Mouse (Mus musculus) kidney, embryonic 16.5 days (tissue): ENCODE data around the gene Ilf2. TPM values are rescaled to one million over a fixed set of nuclear protein-coding genes. Genes with fewer than 3 reads are reported as not detected.
A peak's percentile ranks its signal among the peaks of the same experiment; 100 is the strongest.

ENCODE experiments used
- ATAC-seq: fragments of 200-750 bp; cut with Nextera tagmentation; 2 replicates; pipeline ENCODE4 v1.8.0; 2017; ENCODE audit warnings: moderate TSS enrichment; ENCODE audit not compliant: low FRiP score, low TSS enrichment
- H3K27ac ChIP-seq: fragments of 300-500 bp; sonication (generic); 2 replicates; pipeline ENCODE4 v1.5.1; 2014; ENCODE audit warnings: low read length
- H3K27me3 ChIP-seq: fragments of 300-500 bp; sonication (generic); 2 replicates; pipeline ENCODE4 v1.6.1; 2014; ENCODE audit warnings: low read length, control low read depth, mixed read lengths; ENCODE audit not compliant: insufficient read depth
- H3K36me3 ChIP-seq: fragments of 300-500 bp; sonication (generic); 2 replicates; pipeline ENCODE4 v1.6.1; 2014; ENCODE audit warnings: low read length, control low read depth, mixed read lengths; ENCODE audit not compliant: insufficient read depth
- H3K4me1 ChIP-seq: fragments of 300-500 bp; sonication (generic); 2 replicates; pipeline ENCODE4 v1.6.1; 2014; ENCODE audit warnings: low read length, control low read depth, mixed read lengths; ENCODE audit not compliant: insufficient read depth
- H3K4me2 ChIP-seq: fragments of 300-500 bp; sonication (generic); replicated peaks from 2 replicates; pipeline ENCODE4 v1.6.1; 2014; ENCODE audit warnings: low read depth, low read length
- H3K4me3 ChIP-seq: fragments of 300-500 bp; sonication (generic); 2 replicates; pipeline ENCODE4 v1.5.1; 2014; ENCODE audit warnings: mild to moderate bottlenecking, low read length
- H3K9ac ChIP-seq: fragments of 300-500 bp; sonication (generic); replicated peaks from 2 replicates; pipeline ENCODE4 v1.6.1; 2014; ENCODE audit warnings: low read length
- H3K9me3 ChIP-seq: fragments of 300-500 bp; sonication (generic); 2 replicates; pipeline ENCODE4 v1.6.1; 2016; ENCODE audit warnings: low read length, control low read depth
- WGBS: fragments of 180-500 bp; shearing (Covaris S2); extraction: QIAGEN DNeasy Blood & Tissue Kit; methylation state at CpG from one replicate; pipeline ENCODE4 v1.1.7; 2014; 5-methylcytosine and 5-hydroxymethylcytosine counted together
- polyA plus RNA-seq: library from polyadenylated mRNA; unstranded; fragments of >200 nt; fragmentation: Nextera tagmentation; extraction: Ambion mirVana; gene quantifications from 2 replicates; pipeline ENCODE4 v1.2.1, GENCODE M21; 2015

Gene Ilf2
- polyA plus RNA-seq, 1 experiment from 2014 or later = 219 TPM

- WGBS = 0% methylated on average over 10 of the region's 10 CpGs
- peak overlapping the region; percentile 59 for H3K27ac ChIP-seq
- peak overlapping the region; percentile 70 for H3K9ac ChIP-seq
- H3K27me3 ChIP-seq = no peaks in the 10 kb centered on the region
- H3K4me3 ChIP-seq = peak overlapping the region; percentile 57
- H3K36me3 ChIP-seq = 0 out of 2 replicates have a peak, but pooled peaks cover 6% of the 10 kb centered on the region
- ATAC-seq = peak; percentile 88
- H3K4me2 ChIP-seq = peak overlapping the region; percentile 88
- H3K9me3 ChIP-seq = no peaks in the 10 kb centered on the region
- peaks cover 22% of the 10 kb centered on the region for H3K4me1 ChIP-seq
Measured at GRCm38 (mm10) chr3:90514691-90515090, 38.8 kb downstream of the Ilf2 start.

- Histone ChIP-seq H3K36me3 (0 out of 2 replicates have a peak, but pooled peaks cover 6% of the 10 kb centered on the region), H3K27me3 (no peaks in the 10 kb centered on the region), H3K4me1 (peaks cover 22% of the 10 kb centered on the region), H3K4me3 (peak overlapping the region; percentile 57), H3K9me3 (no peaks in the 10 kb centered on the region), H3K9ac (peak overlapping the region; percentile 70), H3K27ac (0 out of 2 replicates have a peak overlapping the region, but pooled peaks have one; percentile 7), H3K4me2 (peak overlapping the region; percentile 88)
- ATAC-seq = peak; percentile 7; the same call in 1 of the 2 replicates
- WGBS = 65% methylated on average over 1 of the region's 1 CpGs
Measured at GRCm38 (mm10) chr3:90515242-90515641, 39.3 kb downstream of the Ilf2 start.

GRCm38 (mm10) chr3:90515789-90516188 lies 39.9 kb downstream of the Ilf2 start:
- H3K36me3 ChIP-seq = 0 out of 2 replicates have a peak, but pooled peaks cover 4% of the 10 kb centered on the region
- no peaks in the 10 kb centered on the region for H3K9me3 ChIP-seq
- H3K4me2 ChIP-seq = peak overlapping the region; percentile 88; the same call in 1 of the 2 replicates
- WGBS = 90% methylated on average over 4 of the region's 4 CpGs
- no peak overlapping the region for H3K27ac ChIP-seq
- no peak overlapping the region for H3K9ac ChIP-seq
- H3K4me1 ChIP-seq = peaks cover 22% of the 10 kb centered on the region
- H3K4me3 ChIP-seq = no peak overlapping the region
- no peak for ATAC-seq
- H3K27me3 ChIP-seq = no peaks in the 10 kb centered on the region

- H3K27me3 ChIP-seq = no peaks in the 10 kb centered on the region
- no peak overlapping the region for H3K27ac ChIP-seq
- H3K9ac ChIP-seq = no peak overlapping the region
- no peaks in the 10 kb centered on the region for H3K9me3 ChIP-seq
- WGBS = 73% methylated on average over 4 of the region's 4 CpGs
- H3K36me3 ChIP-seq = no peaks in the 10 kb centered on the region
- no peak for ATAC-seq
- no peak overlapping the region for H3K4me3 ChIP-seq
- peaks cover 22% of the 10 kb centered on the region for H3K4me1 ChIP-seq
- H3K4me2 ChIP-seq = no peak overlapping the region
Measured at GRCm38 (mm10) chr3:90517711-90518110, 41.8 kb downstream of the Ilf2 start.

GRCm38 (mm10) chr3:90525421-90525820 lies 49.5 kb downstream of the Ilf2 start:
- Histone ChIP-seq H3K27me3 (no peaks in the 10 kb centered on the region), H3K27ac (no peak overlapping the region), H3K4me2 (no peak overlapping the region), H3K4me3 (no peak overlapping the region), H3K4me1 (no peaks in the 10 kb centered on the region; the same call in 1 of the 2 replicates), H3K9me3 (no peaks in the 10 kb centered on the region), H3K36me3 (0 out of 2 replicates have a peak, but pooled peaks cover 4% of the 10 kb centered on the region), H3K9ac (no peak overlapping the region)
- 49% methylated on average over 4 of the region's 4 CpGs for WGBS
- no peak for ATAC-seq

- Histone ChIP-seq H3K27me3 (no peaks in the 10 kb centered on the region), H3K4me2 (no peak overlapping the region), H3K27ac (no peak overlapping the region), H3K36me3 (0 out of 2 replicates have a peak, but pooled peaks cover 4% of the 10 kb centered on the region), H3K4me1 (no peaks in the 10 kb centered on the region; the same call in 1 of the 2 replicates), H3K9ac (no peak overlapping the region), H3K9me3 (no peaks in the 10 kb centered on the region), H3K4me3 (no peak overlapping the region)
- 76% methylated on average over 2 of the region's 2 CpGs for WGBS
- no peak for ATAC-seq
Measured at GRCm38 (mm10) chr3:90526076-90526475, 50.1 kb downstream of the Ilf2 start.

GRCm38 (mm10) chr3:90526580-90526979 lies 50.7 kb downstream of the Ilf2 start, which contains the start of gene S100a14:
Gene S100a14 (plus strand): TSS chr3:90526856.
- peak; percentile 71 for ATAC-seq

GRCm38 (mm10) chr3:90527291-90527873 lies 51.5 kb downstream of the Ilf2 start:
- no peak overlapping the region for H3K27ac ChIP-seq

More at GRCm38 (mm10) chr3:90526580-90526979, 50.7 kb downstream of the Ilf2 start, which contains the start of gene S100a14:
- Histone ChIP-seq H3K4me1 (no peaks in the 10 kb centered on the region; the same call in 1 of the 2 replicates), H3K36me3 (0 out of 2 replicates have a peak, but pooled peaks cover 4% of the 10 kb centered on the region), H3K27ac (no peak within 1 kb of the TSS), H3K9me3 (no peaks in the 10 kb centered on the region), H3K4me3 (no peak within 1 kb of the TSS), H3K27me3 (no peaks in the 10 kb centered on the region), H3K4me2 (no peak within 1 kb of the TSS), H3K9ac (no peak within 1 kb of the TSS)
- WGBS = 50% methylated on average over 5 of the region's 5 CpGs

GRCm38 (mm10) chr3:90531713-90532112 lies 55.8 kb downstream of the Ilf2 start:
- H3K9ac ChIP-seq = no peak overlapping the region
- no peak overlapping the region for H3K4me2 ChIP-seq
- no peak for ATAC-seq
- no peak overlapping the region for H3K27ac ChIP-seq
- H3K4me1 ChIP-seq = peaks cover under 1% of the 10 kb centered on the region; the same call in 1 of the 2 replicates
- 61% methylated on average over 5 of the region's 5 CpGs for WGBS
- no peaks in the 10 kb centered on the region for H3K27me3 ChIP-seq
- no peaks in the 10 kb centered on the region for H3K9me3 ChIP-seq
- H3K36me3 ChIP-seq = no peaks in the 10 kb centered on the region
- H3K4me3 ChIP-seq = no peak overlapping the region

More at GRCm38 (mm10) chr3:90527291-90527873, 51.5 kb downstream of the Ilf2 start:
- H3K9me3 ChIP-seq = no peaks in the 10 kb centered on the region
- H3K4me3 ChIP-seq = no peak overlapping the region
- H3K27me3 ChIP-seq = no peaks in the 10 kb centered on the region
- WGBS = 88% methylated on average over 7 of the region's 7 CpGs
- no peak overlapping the region for H3K9ac ChIP-seq
- ATAC-seq = no peak
- no peak overlapping the region for H3K4me2 ChIP-seq
- H3K36me3 ChIP-seq = 0 out of 2 replicates have a peak, but pooled peaks cover 4% of the 10 kb centered on the region
- H3K4me1 ChIP-seq = no peaks in the 10 kb centered on the region; the same call in 1 of the 2 replicates

GRCm38 (mm10) chr3:90535446-90535845 lies 59.5 kb downstream of the Ilf2 start:
- no peak for ATAC-seq
- Histone ChIP-seq H3K27ac (no peak overlapping the region), H3K9ac (no peak overlapping the region), H3K27me3 (no peaks in the 10 kb centered on the region), H3K9me3 (no peaks in the 10 kb centered on the region), H3K4me3 (no peak overlapping the region), H3K4me1 (peaks cover 24% of the 10 kb centered on the region), H3K36me3 (no peaks in the 10 kb centered on the region), H3K4me2 (no peak overlapping the region)
- 67% methylated on average over 1 of the region's 1 CpGs for WGBS
